Comparison of ENCODE assay signal across 8 mouse cellular contexts in genomic region chr16:67619906-67620781, GRCm38 (mm10). TPM values are rescaled to one million over a fixed set of nuclear protein-coding genes. Genes with fewer than 3 reads are reported as not detected.
DNase-seq lines count a peak whose midpoint lies in the region; ATAC-seq lines count a peak whose summit lies in the region.

No protein-coding gene starts in this region.

- ATAC-seq in heart, embryonic 12.5 days (ENCODE audit: insufficient number of reproducible peaks, low FRiP score) = peak; percentile 66
- ATAC-seq in kidney, embryonic 16.5 days (ENCODE audit: low FRiP score, low TSS enrichment) = peak; percentile 53
- ATAC-seq in liver, embryonic 11.5 days (replicated peaks; ENCODE audit: low FRiP score) = peak; percentile 44

- peak overlapping the region; percentile 82 for H3K4me3 ChIP-seq in heart, embryonic 12.5 days
- peak overlapping the region; percentile 50 for H3K4me3 ChIP-seq in kidney, embryonic 16.5 days (ENCODE audit: low read length)
- H3K4me3 ChIP-seq in liver, embryonic 11.5 days (ENCODE audit: low read depth, low read length) = peak overlapping the region; percentile 63

- H3K9me3 ChIP-seq in heart, embryonic 12.5 days (replicated peaks) = 0 out of 2 replicates have a peak, but pooled peaks cover 7% of the 10 kb centered on the region
- 0 out of 2 replicates have a peak, but pooled peaks cover 4% of the 10 kb centered on the region for H3K9me3 ChIP-seq in kidney, embryonic 16.5 days (ENCODE audit: low read length)
- H3K9me3 ChIP-seq in liver, embryonic 11.5 days (ENCODE audit: control insufficient read depth, low read length) = no peaks in the 10 kb centered on the region

- no peaks in the 10 kb centered on the region for H3K36me3 ChIP-seq in heart, embryonic 12.5 days
- H3K36me3 ChIP-seq in kidney, embryonic 16.5 days (ENCODE audit: insufficient read depth, low read length) = no peaks in the 10 kb centered on the region
- H3K36me3 ChIP-seq in liver, embryonic 11.5 days (ENCODE audit: control insufficient read depth, insufficient read depth, low read length) = no peaks in the 10 kb centered on the region

- peak overlapping the region; percentile 72 for H3K9ac ChIP-seq in heart, embryonic 12.5 days
- H3K9ac ChIP-seq in kidney, embryonic 16.5 days (replicated peaks; ENCODE audit: low read length) = peak overlapping the region; percentile 46
- 0 out of 2 replicates have a peak overlapping the region, but pooled peaks have one; percentile 46 for H3K9ac ChIP-seq in liver, embryonic 11.5 days (ENCODE audit: low read depth, low read length)

- DNase-seq in thymus, postnatal 25 days = peak; percentile 4
- no peak for DNase-seq in thymus, adult 18-20 months
- peak; percentile 35 for DNase-seq in embryo, embryonic 11.5 days (ENCODE audit: low read depth, low spot score)
- DNase-seq in liver, embryonic 11.5 days (ENCODE audit: low spot score) = peak; percentile 55
- peak; percentile 68 for DNase-seq in neural tube, embryonic 10.5 days (ENCODE audit: extremely low spot score, low spot score)
- peak; percentile 20 for DNase-seq in urinary bladder, postnatal 14 days (ENCODE audit: low spot score)

- no peak overlapping the region for H3K27ac ChIP-seq in heart, embryonic 12.5 days (ENCODE audit: poor library complexity, severe bottlenecking)
- H3K27ac ChIP-seq in kidney, embryonic 16.5 days (ENCODE audit: low read length) = no peak overlapping the region
- no peak overlapping the region for H3K27ac ChIP-seq in liver, embryonic 11.5 days (ENCODE audit: low read depth, low read length)

- peaks cover 25% of the 10 kb centered on the region for H3K27me3 ChIP-seq in heart, embryonic 12.5 days (replicated peaks)
- peaks cover 30% of the 10 kb centered on the region for H3K27me3 ChIP-seq in kidney, embryonic 16.5 days (ENCODE audit: insufficient read depth, low read length)
- peaks cover 32% of the 10 kb centered on the region for H3K27me3 ChIP-seq in liver, embryonic 11.5 days (replicated peaks; ENCODE audit: control insufficient read depth, insufficient read depth, low read length)

- H3K4me1 ChIP-seq in heart, embryonic 12.5 days (replicated peaks) = peaks cover 14% of the 10 kb centered on the region
- H3K4me1 ChIP-seq in kidney, embryonic 16.5 days (ENCODE audit: insufficient read depth, low read length) = peaks cover 8% of the 10 kb centered on the region
- no peaks in the 10 kb centered on the region for H3K4me1 ChIP-seq in liver, embryonic 11.5 days (replicated peaks; ENCODE audit: control insufficient read depth, insufficient read depth, low read length)

- H3K4me2 ChIP-seq in heart, embryonic 12.5 days = peak overlapping the region; percentile 98
- peak overlapping the region; percentile 86 for H3K4me2 ChIP-seq in kidney, embryonic 16.5 days (replicated peaks; ENCODE audit: low read depth, low read length)
- peak overlapping the region; percentile 98 for H3K4me2 ChIP-seq in liver, embryonic 11.5 days

- under 1% methylated on average over 59 of the region's 61 CpGs for WGBS in heart, embryonic 12.5 days
- 0% methylated on average over 56 of the region's 61 CpGs for WGBS in kidney, embryonic 16.5 days
- under 1% methylated on average over 54 of the region's 61 CpGs for WGBS in liver, embryonic 11.5 days

RNA-seq across cellular contexts. Expression of gene Cadm2, which starts 0.6 kb away (rescaled TPM):
- 0.15 and 0.26 TPM in 2 replicates for polyA plus RNA-seq in heart, embryonic 12.5 days (2016; fragmentation: Nextera tagmentation; extraction: Ambion mirVana)
- polyA plus RNA-seq in kidney, embryonic 16.5 days (2015; fragmentation: Nextera tagmentation; extraction: Ambion mirVana) = 0.04 TPM in 1 of 2 replicates, not detected in the other
- 0.45 and 0.52 TPM in 2 replicates for polyA plus RNA-seq in liver, embryonic 11.5 days (2014; fragmentation: Nextera tagmentation; extraction: Ambion mirVana)

Comparison
In these comparisons a context has a peak if more than half of its experiments do, and no peak if none do; other contexts are left out.
1. DNase-seq: peak in thymus, postnatal 25 days (single experiment), embryo, embryonic 11.5 days (single experiment), liver, embryonic 11.5 days (single experiment), neural tube, embryonic 10.5 days (single experiment) and urinary bladder, postnatal 14 days (single experiment); none in thymus, adult 18-20 months (0 of 2).
2. Peak in every context shown above with its lines, with median percentiles within 50 percentile points of each other: ATAC-seq, H3K4me2 ChIP-seq, H3K4me3 ChIP-seq and H3K9ac ChIP-seq.